Mouse (Mus musculus) kidney, adult 9 months (tissue): Measurements from ENCODE around the gene Ntmt1.
A peak's percentile ranks its signal among the peaks of the same experiment; 100 is the strongest.

Experiments
- DNase-seq: peaks from one replicate; pipeline ENCODE4 v3.0.0; 2022

The Ntmt1 gene

GRCm38 (mm10) chr2:30826825-30827748 is 19.5 kb downstream of the Ntmt1 start:
- peak; percentile 62 for DNase-seq

- DNase-seq = peak; percentile 94
Measured at GRCm38 (mm10) chr2:30827749-30828475, 20.3 kb downstream of the Ntmt1 start.

DNA sequence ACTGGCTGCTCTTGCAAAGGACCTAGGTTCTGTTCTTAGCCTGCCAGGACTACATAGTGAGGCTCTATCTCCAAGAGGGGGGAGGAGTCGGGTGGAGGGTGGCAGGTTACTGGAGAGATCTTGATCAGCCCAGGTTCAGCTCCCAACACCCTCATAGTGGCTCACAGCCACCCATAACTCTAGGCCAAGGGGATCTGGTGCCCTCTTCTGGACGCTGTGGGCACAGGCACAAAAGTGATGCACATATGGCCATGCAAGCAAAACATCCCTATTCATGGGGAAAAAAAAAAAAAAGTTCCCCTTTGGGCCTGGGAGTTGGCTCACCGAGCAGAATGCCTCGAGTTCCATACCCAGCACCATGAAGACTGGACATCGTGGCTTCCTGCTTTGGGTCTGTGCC is 21.7 kb downstream of the Ntmt1 start:
- DNase-seq = no peak

- no peak for DNase-seq
Measured at GRCm38 (mm10) chr2:30830283-30830795, 22.7 kb downstream of the Ntmt1 start, which contains the start of gene Asb6. TSS of gene Asb6 (minus strand) at chr2:30830333.

GRCm38 (mm10) chr2:30833644-30834043 is 26.0 kb downstream of the Ntmt1 start:
- DNase-seq = no peak

DNA sequence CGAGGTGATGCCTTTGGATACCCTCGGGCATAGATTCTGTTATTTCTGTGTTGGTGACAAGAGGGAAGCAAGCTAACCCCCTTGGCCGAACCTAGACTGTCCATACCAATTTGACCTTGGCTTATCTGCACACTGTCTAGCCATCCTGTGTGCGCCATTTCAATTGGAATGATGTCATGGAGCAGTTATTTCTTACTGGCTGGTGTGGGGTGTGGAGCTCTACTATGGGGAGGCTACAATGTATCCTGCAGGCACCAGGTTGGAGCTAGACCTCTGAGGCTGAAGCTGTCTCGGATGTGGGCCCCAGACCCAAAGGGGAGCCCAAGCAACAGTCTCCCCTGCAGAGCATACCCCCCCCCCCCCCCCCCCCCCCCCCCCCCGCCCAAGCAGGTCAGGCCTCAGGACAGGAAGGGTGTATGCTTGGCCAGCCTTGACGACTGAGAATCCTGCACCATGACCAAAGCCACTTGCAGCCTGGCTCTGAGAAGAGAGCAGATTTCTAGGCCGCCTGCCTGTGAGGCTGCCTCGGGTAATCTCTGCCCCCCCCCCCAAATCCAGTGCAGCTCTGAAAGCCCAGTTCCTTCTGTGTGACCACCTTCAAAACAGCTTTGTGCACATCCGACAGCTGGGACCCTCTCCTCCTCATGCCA is 26.9 kb downstream of the Ntmt1 start, which contains the start of gene Prrx2:
Prrx2 (plus strand) TSS at position 600 of the 650 bp plus-strand sequence.
- no peak for DNase-seq

GRCm38 (mm10) chr2:30836238-30836990 is 28.8 kb downstream of the Ntmt1 start:
- DNase-seq = no peak

GRCm38 (mm10) chr2:30842615-30843014 is 35.0 kb downstream of the Ntmt1 start:
- DNase-seq = no peak

DNA sequence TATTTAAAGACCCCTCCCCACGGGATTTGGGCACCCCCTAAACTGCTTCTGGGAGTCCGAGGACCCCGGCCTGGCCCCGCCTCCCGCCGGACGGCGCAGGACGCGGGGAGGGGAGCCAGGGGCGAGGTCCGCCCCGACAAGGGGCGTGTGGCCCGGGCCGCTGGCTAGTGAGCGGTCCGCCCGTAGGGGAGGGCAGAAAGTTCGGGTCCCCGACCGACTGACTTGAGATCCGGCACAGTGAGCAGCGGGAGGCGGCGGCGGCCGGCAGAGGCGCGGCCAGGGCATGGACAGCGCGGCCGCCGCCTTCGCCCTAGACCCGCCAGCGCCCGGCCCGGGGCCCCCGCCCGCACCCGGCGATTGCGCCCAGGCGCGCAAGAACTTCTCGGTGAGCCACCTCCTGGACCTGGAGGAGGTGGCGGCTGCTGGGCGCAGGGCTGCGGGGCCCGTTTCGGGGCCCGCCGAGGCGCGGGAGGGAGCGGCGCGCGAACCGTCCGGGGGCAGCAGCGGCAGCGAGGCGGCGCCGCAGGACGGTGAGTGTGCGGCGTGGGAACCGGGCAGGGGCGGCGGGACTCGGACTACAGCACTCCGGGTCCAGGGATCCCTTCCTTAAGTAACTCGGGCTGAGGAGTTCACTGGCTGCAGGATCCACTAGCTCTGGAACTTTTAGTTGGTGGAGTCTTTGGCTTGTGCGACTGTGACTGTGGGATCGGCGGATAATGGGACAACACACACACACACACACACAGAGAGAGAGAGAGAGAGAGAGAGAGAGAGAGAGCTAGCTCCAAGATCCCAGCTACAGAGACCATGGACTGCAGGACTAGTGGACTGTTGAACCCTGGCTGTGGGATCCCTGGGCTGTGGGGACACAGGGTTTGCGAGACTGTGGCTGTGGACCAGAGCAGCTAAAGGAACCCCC is 37.8 kb downstream of the Ntmt1 start:
- DNase-seq = no peak

DNA sequence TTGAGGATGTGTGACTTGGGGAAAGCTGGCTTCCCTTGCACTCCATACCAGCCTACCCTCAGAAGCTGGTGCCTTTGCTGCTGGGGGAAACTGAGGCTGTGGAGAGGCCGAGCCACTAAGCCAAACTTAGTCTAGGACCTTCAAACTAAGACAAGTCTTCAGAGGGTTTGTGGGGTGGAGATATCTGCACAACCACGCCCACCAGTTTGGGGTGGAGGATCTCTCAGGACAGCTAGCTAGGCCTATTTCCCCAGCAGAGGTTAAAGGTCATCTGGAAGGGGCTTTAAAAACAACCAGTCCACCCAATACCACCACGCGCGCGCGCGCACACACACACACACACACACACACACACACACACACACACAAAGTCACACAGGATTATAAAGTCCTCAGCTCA is 38.6 kb downstream of the Ntmt1 start:
- no peak for DNase-seq

GRCm38 (mm10) chr2:30846723-30847122 is 39.1 kb downstream of the Ntmt1 start:
- no peak for DNase-seq

DNA sequence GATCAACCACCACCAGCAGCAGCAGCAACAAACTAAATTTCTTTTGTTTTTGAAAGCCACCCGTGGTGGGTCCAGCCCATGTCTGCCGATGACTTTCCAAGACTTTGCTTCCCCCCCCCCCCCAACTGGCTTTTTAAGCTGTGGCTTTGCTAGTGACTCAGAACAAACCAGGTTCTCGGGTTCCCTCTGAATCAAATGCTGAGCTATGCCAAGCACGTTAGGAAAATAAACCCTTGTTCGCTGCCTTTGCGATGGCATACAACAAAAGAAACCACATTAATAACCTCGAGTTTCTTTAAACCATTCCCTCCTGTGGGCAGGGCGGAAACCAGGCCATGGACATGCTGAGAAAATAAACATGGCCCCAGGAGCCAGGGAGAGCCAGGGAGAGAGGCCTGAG is 40.6 kb downstream of the Ntmt1 start:
- DNase-seq = no peak

- no peak for DNase-seq
Measured at GRCm38 (mm10) chr2:30850581-30850980, 43.0 kb downstream of the Ntmt1 start.

GRCm38 (mm10) chr2:30852771-30853313 is 45.2 kb downstream of the Ntmt1 start:
- DNase-seq = no peak

DNA sequence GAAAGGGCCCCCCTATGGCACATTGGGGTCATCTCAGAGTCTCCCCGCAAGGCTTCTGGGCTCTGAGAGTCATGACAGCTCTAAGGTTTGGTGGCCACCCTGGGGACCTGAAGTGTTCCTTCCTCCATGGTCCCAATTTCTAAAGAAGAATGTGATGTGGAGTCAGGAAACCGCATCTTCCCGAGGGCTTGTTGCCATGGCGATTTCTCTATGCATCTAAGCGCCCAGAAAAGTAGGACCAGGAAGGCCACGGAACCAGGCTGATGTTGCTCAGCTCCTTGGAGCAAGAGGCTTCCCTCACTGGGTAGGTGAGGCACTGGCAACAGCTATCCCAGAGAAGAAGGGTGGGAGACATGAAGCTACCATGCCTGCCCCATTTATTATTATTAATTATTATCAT is 49.5 kb downstream of the Ntmt1 start:
- no peak for DNase-seq

- no peak for DNase-seq
Measured at GRCm38 (mm10) chr2:30859782-30860181, 52.2 kb downstream of the Ntmt1 start.

GRCm38 (mm10) chr2:30862081-30862480 is 54.5 kb downstream of the Ntmt1 start:
- no peak for DNase-seq

DNA sequence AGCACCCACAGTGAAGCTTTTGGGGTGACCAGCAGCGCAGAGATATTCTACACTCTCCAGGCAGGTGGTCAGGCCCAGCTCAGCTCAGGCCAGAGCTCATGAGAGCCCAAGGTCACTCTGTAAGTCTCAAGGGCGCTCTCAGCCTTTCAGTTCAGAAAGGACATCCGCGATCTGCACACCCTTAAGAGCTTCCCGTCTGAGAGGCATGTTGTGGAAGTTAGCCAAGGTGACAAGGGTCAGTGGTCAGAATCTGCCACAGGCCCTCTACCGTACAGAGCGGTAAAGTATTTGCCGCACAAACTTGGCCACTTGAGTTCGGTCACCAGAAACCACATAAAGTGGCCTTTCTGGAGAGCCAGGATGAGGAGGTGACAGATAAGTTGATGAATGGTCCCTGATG is 55.9 kb downstream of the Ntmt1 start:
- DNase-seq = peak; percentile 59

- DNase-seq = no peak
Measured at GRCm38 (mm10) chr2:30864968-30865381, 57.3 kb downstream of the Ntmt1 start.

- no peak for DNase-seq
Measured at GRCm38 (mm10) chr2:30865426-30865825, 57.8 kb downstream of the Ntmt1 start.

GRCm38 (mm10) chr2:30870863-30871262 is 63.2 kb downstream of the Ntmt1 start:
- peak; percentile 77 for DNase-seq
